Mouse (Mus musculus) olfactory bulb, adult 2 months (tissue): Measurements from ENCODE around the gene H2-DMb1.

Experiments used
- CTCF ChIP-seq: fragments of 200-500 bp; IDR thresholded peaks from 2 replicates; pipeline ENCODE4 v1.5.1; 2012; ENCODE audit warnings: low read depth, mild to moderate bottlenecking, low read length, moderate library complexity; ENCODE audit not compliant: insufficient read depth
- POLR2A ChIP-seq: fragments of 200-500 bp; IDR thresholded peaks from 2 replicates; pipeline ENCODE4 v1.6.1; 2012; ENCODE audit warnings: mild to moderate bottlenecking, low read depth, low read length, moderate library complexity; ENCODE audit not compliant: insufficient read depth

- TF ChIP-seq CTCF, result no peak
- TF ChIP-seq POLR2A, result no peak
Observed at GRCm38 (mm10) chr17:34174075-34174474, 21.2 kb downstream of the H2-DMb1 start.
